Mouse (Mus musculus): Measurements from ENCODE around the gene Nrxn3. TPM values are rescaled to one million over a fixed set of nuclear protein-coding genes. Genes with fewer than 3 reads are reported as not detected.

Nrxn3 gene
- polyA plus RNA-seq, 1 experiment from 2014 or later = 4.4 TPM

DNA sequence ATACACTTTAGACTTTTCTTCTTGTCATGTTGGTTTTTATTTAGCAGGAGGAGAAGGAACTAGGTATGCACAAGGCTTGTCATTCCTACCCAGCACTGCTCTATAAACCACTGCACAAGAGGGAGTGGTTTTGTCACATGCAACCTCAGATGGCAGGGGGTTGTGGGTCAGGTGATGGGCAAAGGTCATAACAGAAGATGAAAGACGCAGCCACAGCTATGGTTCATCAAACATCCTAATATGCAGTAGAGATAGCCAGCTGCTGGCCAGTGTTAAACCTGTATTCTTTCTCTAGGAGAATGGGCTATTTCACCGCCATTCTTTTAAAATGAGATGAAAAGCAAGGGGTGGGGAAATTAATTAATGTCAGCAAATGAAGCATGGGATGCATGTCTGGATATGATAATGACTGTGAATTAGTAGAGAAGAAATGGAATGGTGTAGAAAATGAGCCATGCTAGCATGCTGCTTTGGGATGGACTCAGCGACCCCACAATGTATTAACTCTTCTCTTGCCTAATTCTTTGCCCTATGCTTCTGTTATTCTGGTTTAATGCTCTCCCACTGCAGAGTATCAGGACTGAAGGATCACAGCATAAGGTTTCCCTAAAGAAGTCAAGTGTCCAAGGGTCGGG is 313.4 kb downstream of the Nrxn3 start:
- Histone ChIP-seq H3K9me3 (no peaks in the 10 kb centered on the region), H3K27ac (replicated peaks) (no peak overlapping the region), H3K4me3 (no peak overlapping the region), H3K27me3 (replicated peaks; ENCODE audit: low read depth, poor library complexity, severe bottlenecking) (no peaks in the 10 kb centered on the region), H3K4me1 (no peaks in the 10 kb centered on the region), H3K36me3 (replicated peaks) (no peaks in the 10 kb centered on the region)
- 77% methylated on average over 4 of the region's 4 CpGs for WGBS
- no peak for DNase-seq (ENCODE audit: low spot score)

DNA sequence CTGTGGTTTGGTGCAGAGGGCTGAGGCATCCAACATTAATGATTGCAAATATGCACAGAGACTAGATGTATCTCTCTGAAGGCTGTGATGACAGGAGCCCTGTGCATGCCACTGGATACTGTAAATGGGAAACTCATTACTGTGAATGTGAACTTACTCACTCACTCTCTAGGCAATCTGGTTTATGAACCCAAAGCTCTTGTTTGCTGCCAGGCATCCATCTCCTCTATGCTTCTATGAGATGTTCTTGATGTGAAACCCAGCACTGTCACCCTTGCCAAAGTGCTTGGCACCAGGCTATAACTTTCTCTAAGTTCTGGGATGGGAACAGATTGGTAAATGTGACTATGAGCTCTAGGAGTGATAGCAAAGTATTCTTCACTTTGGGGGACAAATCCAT is 317.5 kb downstream of the Nrxn3 start:
- H3K27ac ChIP-seq (replicated peaks) = no peak overlapping the region
- H3K4me1 ChIP-seq = no peaks in the 10 kb centered on the region
- no peak for DNase-seq (ENCODE audit: low spot score)
- H3K36me3 ChIP-seq (replicated peaks) = no peaks in the 10 kb centered on the region
- no peaks in the 10 kb centered on the region for H3K9me3 ChIP-seq
- H3K4me3 ChIP-seq = no peak overlapping the region
- no peaks in the 10 kb centered on the region for H3K27me3 ChIP-seq (replicated peaks; ENCODE audit: low read depth, poor library complexity, severe bottlenecking)

DNA sequence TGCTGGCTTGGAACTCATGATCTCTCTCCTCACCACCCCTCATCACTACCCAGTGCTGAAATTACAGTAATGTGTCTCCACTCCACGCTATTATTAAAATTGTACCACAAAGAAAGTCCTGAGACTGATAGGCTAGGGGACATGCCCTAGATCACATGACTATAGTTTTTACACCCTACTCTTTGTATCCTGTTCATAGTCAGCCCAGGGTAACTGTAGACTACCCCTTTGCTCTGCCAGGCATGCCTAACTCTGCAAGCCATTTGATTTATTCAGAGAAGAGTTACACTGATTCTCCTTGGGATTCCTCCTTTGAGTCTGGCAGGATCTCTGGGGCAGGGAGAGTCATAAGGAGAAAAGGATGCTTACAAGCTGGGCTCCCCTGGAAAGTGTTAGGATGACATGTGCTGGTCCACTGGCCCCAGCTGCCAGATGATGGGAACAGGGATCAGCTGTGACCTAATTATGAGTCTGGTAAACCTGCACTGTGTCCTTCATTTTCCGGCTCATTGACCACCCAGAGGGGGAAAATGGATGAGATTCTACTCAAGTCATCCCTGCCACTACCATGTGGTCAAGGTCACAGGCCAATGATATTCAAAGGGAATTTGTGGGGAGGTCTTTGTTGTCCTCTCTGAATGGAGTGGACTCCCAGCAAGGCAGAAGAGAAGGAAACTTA is 318.9 kb downstream of the Nrxn3 start:
- H3K4me1 ChIP-seq = no peaks in the 10 kb centered on the region
- WGBS = 73% methylated on average over 2 of the region's 2 CpGs
- DNase-seq (ENCODE audit: low spot score) = peak; percentile 8
- H3K27ac ChIP-seq (replicated peaks) = no peak overlapping the region
- H3K4me3 ChIP-seq = no peak overlapping the region
- H3K36me3 ChIP-seq (replicated peaks) = no peaks in the 10 kb centered on the region
- no peaks in the 10 kb centered on the region for H3K9me3 ChIP-seq
- no peaks in the 10 kb centered on the region for H3K27me3 ChIP-seq (replicated peaks; ENCODE audit: low read depth, poor library complexity, severe bottlenecking)

DNA sequence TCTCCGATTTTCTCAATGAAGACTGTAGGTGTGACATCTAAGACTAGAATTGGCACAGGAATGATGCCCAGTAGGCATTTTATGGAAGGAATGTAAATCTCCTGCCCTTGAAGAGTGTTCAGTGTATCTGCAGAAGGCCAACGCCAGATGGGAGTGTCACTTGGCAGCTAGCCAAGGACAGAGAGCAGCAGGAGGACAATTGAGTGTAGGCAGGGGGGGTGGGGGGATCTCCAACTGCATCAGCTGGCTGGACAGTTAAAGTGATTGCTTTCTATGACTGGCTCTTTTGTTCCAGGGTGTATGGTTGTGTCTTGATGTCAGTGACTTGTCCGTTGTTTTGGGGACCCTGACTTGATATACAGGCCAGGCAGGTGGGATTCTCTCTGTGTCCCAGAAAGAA is 326.6 kb downstream of the Nrxn3 start:
- Histone ChIP-seq H3K27me3 (replicated peaks; ENCODE audit: low read depth, poor library complexity, severe bottlenecking) (no peaks in the 10 kb centered on the region), H3K9me3 (no peaks in the 10 kb centered on the region), H3K27ac (replicated peaks) (no peak overlapping the region), H3K4me1 (no peaks in the 10 kb centered on the region), H3K36me3 (replicated peaks) (no peaks in the 10 kb centered on the region), H3K4me3 (no peak overlapping the region)
- WGBS = 62% methylated on average over 3 of the region's 3 CpGs
- peak; percentile 21 for DNase-seq (ENCODE audit: low spot score)

DNA sequence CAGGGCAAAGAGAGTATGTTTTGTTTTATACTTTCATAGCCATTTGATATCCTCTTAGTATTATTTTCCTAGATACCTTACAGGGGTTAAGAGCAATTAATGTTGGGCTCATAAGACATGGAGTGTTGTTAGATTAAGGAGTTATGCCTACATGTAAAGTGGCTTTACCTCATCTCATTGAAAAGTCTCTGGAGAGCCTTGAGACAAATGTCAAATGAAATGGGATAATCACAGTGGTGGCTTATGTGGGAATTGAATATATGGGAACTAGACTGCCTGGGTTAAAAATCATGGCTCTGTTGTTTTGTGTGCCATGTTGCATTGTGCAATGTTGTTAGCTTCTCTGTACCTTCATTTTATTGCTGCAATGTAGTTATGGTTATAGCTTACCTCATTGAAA is 327.0 kb downstream of the Nrxn3 start:
- Histone ChIP-seq H3K4me3 (no peak overlapping the region), H3K36me3 (replicated peaks) (no peaks in the 10 kb centered on the region), H3K27me3 (replicated peaks; ENCODE audit: low read depth, poor library complexity, severe bottlenecking) (no peaks in the 10 kb centered on the region), H3K9me3 (no peaks in the 10 kb centered on the region), H3K27ac (replicated peaks) (no peak overlapping the region), H3K4me1 (no peaks in the 10 kb centered on the region)
- DNase-seq (ENCODE audit: low spot score) = no peak

DNA sequence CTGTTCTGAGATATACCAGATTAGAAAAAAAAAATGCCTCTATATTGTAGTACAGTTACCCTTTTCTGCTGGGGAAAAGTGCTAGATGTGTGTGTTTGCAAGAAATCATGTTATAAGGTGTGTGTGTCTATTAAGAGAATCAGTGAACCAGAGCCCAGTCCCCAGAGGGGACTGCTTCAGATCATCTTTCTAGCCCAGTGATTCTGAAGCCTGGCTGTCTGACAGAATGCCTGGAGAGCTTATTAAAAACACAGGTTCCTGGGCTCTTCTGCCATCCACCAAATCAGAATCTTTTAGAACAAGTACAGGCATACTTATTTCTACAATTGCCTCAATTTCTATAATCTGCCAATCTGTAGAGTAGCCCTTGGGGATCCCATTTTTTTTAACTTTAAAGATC is 349.8 kb downstream of the Nrxn3 start:
- Histone ChIP-seq H3K4me3 (no peak overlapping the region), H3K4me1 (0 out of 2 replicates have a peak, but pooled peaks cover 11% of the 10 kb centered on the region), H3K27ac (replicated peaks) (no peak overlapping the region), H3K27me3 (replicated peaks; ENCODE audit: low read depth, poor library complexity, severe bottlenecking) (no peaks in the 10 kb centered on the region), H3K9me3 (no peaks in the 10 kb centered on the region), H3K36me3 (replicated peaks) (no peaks in the 10 kb centered on the region)
- no peak for DNase-seq (ENCODE audit: low spot score)

DNA sequence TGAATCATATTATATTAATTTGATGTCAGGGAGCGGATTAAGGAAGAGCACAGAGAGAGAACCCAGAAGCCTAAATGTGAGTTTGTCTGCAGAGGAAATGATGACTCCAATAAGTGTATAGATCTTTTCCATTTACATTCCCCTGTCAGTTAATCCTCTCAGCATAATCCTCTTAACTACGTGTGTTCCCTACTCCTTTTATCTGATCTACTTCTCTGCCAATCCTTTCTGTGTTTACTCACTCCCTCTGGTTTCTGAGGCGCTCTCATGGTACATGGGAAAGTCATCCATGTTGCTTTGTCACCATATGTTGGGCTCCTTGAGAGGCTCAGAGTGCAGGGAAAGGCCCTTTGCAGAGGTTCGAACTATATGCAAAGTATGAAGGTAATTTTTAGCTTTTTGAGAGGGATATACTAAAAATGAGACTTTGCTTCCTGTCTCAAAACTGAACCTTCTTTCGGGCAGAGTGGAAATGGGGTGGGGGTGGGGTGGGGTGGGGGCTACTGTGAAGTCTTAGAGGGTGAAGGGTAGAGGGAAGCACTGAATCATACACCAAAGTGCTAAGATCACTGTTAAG is 350.6 kb downstream of the Nrxn3 start:
- 69% methylated on average over 5 of the region's 5 CpGs for WGBS
- Histone ChIP-seq H3K36me3 (replicated peaks) (no peaks in the 10 kb centered on the region), H3K4me1 (0 out of 2 replicates have a peak, but pooled peaks cover 11% of the 10 kb centered on the region), H3K27me3 (replicated peaks; ENCODE audit: low read depth, poor library complexity, severe bottlenecking) (no peaks in the 10 kb centered on the region), H3K4me3 (no peak overlapping the region), H3K9me3 (no peaks in the 10 kb centered on the region), H3K27ac (replicated peaks) (no peak overlapping the region)
- DNase-seq (ENCODE audit: low spot score) = no peak

DNA sequence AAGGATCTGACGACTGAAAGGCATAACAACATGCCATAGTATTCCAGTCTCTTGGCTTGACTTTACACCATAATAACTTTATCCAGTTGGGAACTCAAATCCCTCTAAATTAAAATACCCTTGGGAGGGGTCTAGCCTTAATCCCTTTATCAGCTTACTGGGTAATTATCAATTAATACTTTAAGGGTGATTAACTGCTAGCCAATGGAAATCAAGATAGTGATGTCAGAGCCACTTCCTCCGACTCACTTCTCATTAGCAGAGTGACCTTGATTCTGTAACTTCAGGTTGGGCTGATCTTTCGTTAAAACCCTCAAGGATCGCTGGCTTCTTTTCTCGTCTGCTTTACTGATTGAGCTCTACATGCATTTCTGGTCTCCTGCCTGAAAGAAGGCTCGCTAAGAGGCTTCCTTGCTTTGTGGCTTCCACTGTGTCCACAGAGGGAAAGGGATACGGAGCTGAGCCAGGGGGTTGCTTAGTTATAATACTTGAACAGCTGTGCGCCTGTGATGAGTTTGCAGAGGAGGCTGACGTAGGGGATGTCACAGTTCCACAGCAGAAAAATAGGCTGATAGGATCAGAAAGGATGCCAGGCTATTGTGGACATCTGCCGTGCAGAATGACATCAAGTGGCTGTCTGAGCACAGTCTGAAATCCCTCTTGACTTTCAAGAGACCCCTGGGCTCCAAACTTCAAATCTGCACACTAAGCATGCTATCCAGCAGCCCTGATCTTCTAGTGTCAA is 352.0 kb downstream of the Nrxn3 start:
- Histone ChIP-seq H3K27me3 (replicated peaks; ENCODE audit: low read depth, poor library complexity, severe bottlenecking) (no peaks in the 10 kb centered on the region), H3K9me3 (no peaks in the 10 kb centered on the region), H3K36me3 (replicated peaks) (no peaks in the 10 kb centered on the region), H3K4me3 (no peak overlapping the region), H3K4me1 (0 out of 2 replicates have a peak, but pooled peaks cover 11% of the 10 kb centered on the region), H3K27ac (replicated peaks) (no peak overlapping the region)
- WGBS = 46% methylated on average over 10 of the region's 10 CpGs
- no peak for DNase-seq (ENCODE audit: low spot score)

DNA sequence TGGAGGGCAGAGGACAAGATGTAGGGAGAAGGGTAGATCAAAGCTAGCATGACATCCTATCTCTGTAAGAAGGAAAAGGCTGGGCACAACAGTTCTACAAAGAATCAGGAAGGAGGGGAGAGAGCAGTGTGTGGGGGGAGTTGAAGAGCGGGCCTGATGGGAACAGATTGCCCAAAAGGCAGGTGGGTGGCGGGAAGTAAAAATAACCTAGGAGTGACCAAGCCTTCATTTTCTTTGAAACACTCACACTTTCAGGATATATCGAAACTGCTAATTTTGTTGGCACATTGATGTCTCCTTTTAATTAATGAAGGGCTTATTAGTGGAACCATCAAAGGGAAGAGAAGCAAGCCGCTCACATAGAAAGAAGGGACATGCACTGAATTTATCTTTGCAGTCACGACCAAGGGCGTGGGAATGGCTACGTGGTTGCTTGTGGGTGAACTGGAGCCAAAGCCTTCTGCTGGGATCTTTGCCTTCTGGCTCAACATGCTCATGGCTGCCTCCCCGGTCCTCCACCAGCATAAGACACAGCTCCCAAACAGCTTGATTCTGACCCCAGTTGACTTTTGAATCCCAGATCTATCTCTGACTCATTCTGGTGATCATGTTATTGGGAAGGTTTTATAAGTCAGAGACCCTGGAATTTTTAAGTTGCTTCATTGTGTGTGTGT is 371.3 kb downstream of the Nrxn3 start:
- WGBS = 90% methylated on average over 8 of the region's 8 CpGs
- H3K4me1 ChIP-seq = no peaks in the 10 kb centered on the region
- no peak overlapping the region for H3K27ac ChIP-seq (replicated peaks)
- H3K4me3 ChIP-seq = no peak overlapping the region
- DNase-seq (ENCODE audit: low spot score) = no peak
- no peaks in the 10 kb centered on the region for H3K9me3 ChIP-seq
- H3K36me3 ChIP-seq (replicated peaks) = no peaks in the 10 kb centered on the region
- H3K27me3 ChIP-seq (replicated peaks; ENCODE audit: low read depth, poor library complexity, severe bottlenecking) = no peaks in the 10 kb centered on the region

DNA sequence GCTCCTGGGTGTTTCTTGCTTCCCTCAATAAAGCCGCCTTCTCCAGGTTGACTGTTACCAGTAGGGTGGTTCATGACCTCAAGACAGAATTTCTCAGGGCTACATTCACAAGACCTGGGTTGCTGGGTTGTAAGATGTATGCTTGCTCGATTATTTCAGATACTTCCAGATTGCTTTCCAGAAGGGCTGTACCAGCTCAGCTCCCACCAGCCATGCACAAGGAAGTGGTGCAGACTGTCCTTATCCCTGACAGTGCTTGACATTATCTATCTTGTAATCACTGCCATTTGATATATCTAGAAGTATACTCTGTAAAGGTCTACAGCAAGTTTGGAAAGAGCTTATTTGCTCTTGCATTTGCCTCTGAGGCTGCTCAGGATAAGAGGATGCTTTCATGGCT is 374.9 kb downstream of the Nrxn3 start:
- Histone ChIP-seq H3K27ac (replicated peaks) (no peak overlapping the region), H3K36me3 (replicated peaks) (no peaks in the 10 kb centered on the region), H3K4me3 (no peak overlapping the region), H3K4me1 (no peaks in the 10 kb centered on the region), H3K27me3 (replicated peaks; ENCODE audit: low read depth, poor library complexity, severe bottlenecking) (no peaks in the 10 kb centered on the region), H3K9me3 (no peaks in the 10 kb centered on the region)
- DNase-seq (ENCODE audit: low spot score) = no peak
- WGBS = 90% methylated on average over 2 of the region's 2 CpGs

DNA sequence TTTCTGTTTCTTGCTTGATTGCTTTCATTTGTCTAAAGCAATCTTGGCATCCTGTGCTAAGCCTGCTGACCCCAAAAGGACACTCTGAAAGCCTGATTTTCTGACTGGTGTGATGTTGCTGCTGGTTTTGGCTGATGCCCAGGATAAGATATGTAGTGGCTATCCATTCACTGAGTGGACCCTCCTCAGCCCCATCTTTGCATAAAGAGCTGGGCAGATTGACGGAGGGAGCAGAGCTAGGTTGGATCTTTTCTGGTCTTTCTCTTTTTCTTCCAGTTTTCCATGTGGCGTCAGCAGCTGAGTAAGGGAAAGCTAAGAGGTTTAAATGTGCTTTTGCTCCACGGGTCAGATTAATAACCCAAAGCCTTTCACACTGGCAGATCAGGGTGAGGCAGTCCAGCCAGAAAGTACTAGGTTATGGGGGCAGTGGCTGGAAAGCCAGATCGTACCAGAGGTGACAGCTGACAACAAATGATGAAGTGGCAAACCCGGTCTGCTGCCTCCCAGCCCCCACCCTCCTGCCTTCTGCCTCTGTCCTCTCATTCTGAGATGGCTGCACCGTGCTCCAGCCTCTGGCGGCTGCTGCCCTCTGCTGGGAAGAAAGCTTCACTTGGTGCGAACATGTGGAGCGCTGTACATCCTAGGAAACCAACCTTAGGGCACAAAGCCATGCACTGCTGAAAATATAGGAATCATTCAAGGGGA is 383.5 kb downstream of the Nrxn3 start:
- 18% methylated on average over 9 of the region's 9 CpGs for WGBS
- Histone ChIP-seq H3K4me1 (0 out of 2 replicates have a peak, but pooled peaks cover 3% of the 10 kb centered on the region), H3K4me3 (no peak overlapping the region), H3K9me3 (no peaks in the 10 kb centered on the region), H3K36me3 (replicated peaks) (no peaks in the 10 kb centered on the region), H3K27me3 (replicated peaks; ENCODE audit: low read depth, poor library complexity, severe bottlenecking) (no peaks in the 10 kb centered on the region), H3K27ac (replicated peaks) (0 out of 2 replicates have a peak overlapping the region, but pooled peaks have one; percentile 0)
- peak; percentile 79 for DNase-seq (ENCODE audit: low spot score)

All from embryonic facial prominence, embryonic 10.5 days (tissue).